In genomic region chr3:115553848-115554515, GRCm38 (mm10) we compare ENCODE assay signal across 8 mouse cellular contexts.
DNase-seq lines count a peak whose midpoint lies in the region; ATAC-seq and TF ChIP-seq lines count a peak whose summit lies in the region.
"Had no signal": no experiment of that assay in that cellular context is flagged by ENCODE, and none has a peak within 500 bp of the region (broad histone marks: within the 10 kb centered on the region; RNA-seq: fewer than 3 reads in every experiment).

No protein-coding gene starts in this region.

- TF ChIP-seq CTCF in forebrain, postnatal 0 days (IDR thresholded peaks at IDR 0.05; ENCODE audit: low read depth): peak; percentile 27

- no peak overlapping the region for H3K4me2 ChIP-seq in forebrain, postnatal 0 days (ENCODE audit: low read depth)
- no peak overlapping the region for H3K4me2 ChIP-seq in midbrain, embryonic 13.5 days (replicated peaks)

- intact Hi-C loops in left cerebral cortex, postnatal 4 days (cut with DNase I): no loop called here
- intact Hi-C loops in gastrocnemius, postnatal 36 days (cut with DNase I): no loop called here

- no peak for ATAC-seq in forebrain, postnatal 0 days
- ATAC-seq in midbrain, embryonic 13.5 days: 0 out of 2 replicates have a peak, but pooled peaks have one; percentile 20

- H3K9me3 ChIP-seq in forebrain, postnatal 0 days (ENCODE audit: low read length): no peaks in the 10 kb centered on the region
- H3K9me3 ChIP-seq in midbrain, embryonic 13.5 days: no peaks in the 10 kb centered on the region

- no peaks in the 10 kb centered on the region for H3K36me3 ChIP-seq in forebrain, postnatal 0 days (ENCODE audit: insufficient read depth)
- H3K36me3 ChIP-seq in midbrain, embryonic 13.5 days: no peaks in the 10 kb centered on the region

- H3K4me3 ChIP-seq in forebrain, postnatal 0 days (ENCODE audit: low read depth, low read length): no peak overlapping the region
- H3K4me3 ChIP-seq in midbrain, embryonic 13.5 days (replicated peaks): no peak overlapping the region

- H3K9ac ChIP-seq in forebrain, postnatal 0 days: no peak overlapping the region
- no peak overlapping the region for H3K9ac ChIP-seq in midbrain, embryonic 13.5 days (replicated peaks)

- H3K4me1 ChIP-seq in forebrain, postnatal 0 days (ENCODE audit: insufficient read depth): no peaks in the 10 kb centered on the region
- no peaks in the 10 kb centered on the region for H3K4me1 ChIP-seq in midbrain, embryonic 13.5 days (replicated peaks)

- peak; percentile 6 for DNase-seq in left cerebral cortex, postnatal 4 days
- DNase-seq in left cerebral cortex, adult 8-10 months (ENCODE audit: low spot score in 2 of 2): no peak
- peak; percentile 3 to 11 for DNase-seq in cerebellum, postnatal 14 days
- DNase-seq in forebrain, postnatal 0 days: no peak
- no peak for DNase-seq in thymus, postnatal 36 days
- DNase-seq in gastrocnemius, postnatal 36 days: no peak

- no peaks in the 10 kb centered on the region for H3K27me3 ChIP-seq in forebrain, postnatal 0 days (ENCODE audit: insufficient read depth, low read length)
- no peaks in the 10 kb centered on the region for H3K27me3 ChIP-seq in midbrain, embryonic 13.5 days

- WGBS in forebrain, postnatal 0 days: 66% methylated on average over 10 of the region's 10 CpGs
- 73% methylated on average over 10 of the region's 10 CpGs for WGBS in midbrain, embryonic 13.5 days

- H3K27ac ChIP-seq in forebrain, postnatal 0 days (ENCODE audit: low read depth, low read length): no peak overlapping the region
- H3K27ac ChIP-seq in midbrain, embryonic 13.5 days: no peak overlapping the region
- H3K27ac ChIP-seq: macrophage had no signal

Comparison
In these comparisons a context has a peak if more than half of its experiments do, and no peak if none do; other contexts are left out.
1. DNase-seq: peak in left cerebral cortex, postnatal 4 days (single experiment) and cerebellum, postnatal 14 days (2 of 2); none in left cerebral cortex, adult 8-10 months (0 of 2), forebrain, postnatal 0 days (single experiment), thymus, postnatal 36 days (0 of 2) and gastrocnemius, postnatal 36 days (0 of 2).